Mouse (Mus musculus) liver, adult 2 months (tissue): ENCODE measurements at regions not wholly inside any gene's neighbourhood (a gene's known extent, or its start where the extent isn't known, plus 50 kb on each side); places are given as distances from the start of the nearest gene placed in this dataset.

Experiments
- DNase-seq: peaks from one replicate; pipeline ENCODE4 v3.0.0-alpha.2; 2011; ENCODE audit warnings: low read depth, low spot score; ENCODE audit errors: extremely low read depth
- H3K27ac ChIP-seq: fragments of 200-500 bp; replicated peaks from 2 replicates; pipeline ENCODE4 v1.5.1; 2012; ENCODE audit warnings: low read depth, mild to moderate bottlenecking, control low read depth, inconsistent platforms, low read length; ENCODE audit not compliant: insufficient read depth
- H3K27me3 ChIP-seq: fragments of 200-500 bp; 2 replicates; pipeline ENCODE4 v1.6.1; 2012; ENCODE audit warnings: mild to moderate bottlenecking, moderate library complexity, low read length, inconsistent platforms; ENCODE audit not compliant: control insufficient read depth, insufficient read depth
- H3K36me3 ChIP-seq: fragments of 200-500 bp; 2 replicates; pipeline ENCODE4 v1.6.1; 2012; ENCODE audit warnings: low read length, inconsistent platforms; ENCODE audit not compliant: control insufficient read depth, insufficient read depth
- H3K4me1 ChIP-seq: fragments of 200-500 bp; 2 replicates; pipeline ENCODE4 v1.6.1; 2011; ENCODE audit warnings: low read length; ENCODE audit not compliant: control insufficient read depth, insufficient read depth
- H3K4me3 ChIP-seq: fragments of 200-500 bp; 2 replicates; pipeline ENCODE4 v1.5.1; 2011; ENCODE audit warnings: low read depth, mild to moderate bottlenecking, control low read depth, low read length, moderate library complexity; ENCODE audit not compliant: insufficient read depth
- H3K79me2 ChIP-seq: fragments of 200-500 bp; 2 replicates; pipeline ENCODE4 v1.6.1; 2012; ENCODE audit warnings: inconsistent platforms, mild to moderate bottlenecking, low read length, moderate library complexity; ENCODE audit not compliant: control insufficient read depth, insufficient read depth
- H3K9ac ChIP-seq: fragments of 200-500 bp; 2 replicates; pipeline ENCODE4 v1.6.1; 2012; ENCODE audit warnings: low read depth, mild to moderate bottlenecking, control low read depth, inconsistent platforms, low read length
- CTCF ChIP-seq: fragments of 200-500 bp; IDR thresholded peaks from 2 replicates; pipeline ENCODE4 v1.5.1; 2011; ENCODE audit warnings: low read depth, low read length, control low read depth
- POLR2A ChIP-seq: fragments of 200-500 bp; IDR thresholded peaks from 2 replicates; pipeline ENCODE4 v1.6.1; 2011; ENCODE audit warnings: low read length, control low read depth; ENCODE audit not compliant: insufficient read depth; ENCODE audit errors: extremely low read depth
- WGBS: fragments of 180-500 bp; shearing (Covaris S2); methylation state at CpG from one replicate; pipeline ENCODE4 v1.1.7; 2018; 5-methylcytosine and 5-hydroxymethylcytosine counted together

GRCm38 (mm10) chr2:19060218-19060915, 62.2 kb downstream of the 4930426L09Rik start:
- WGBS = 94% methylated on average over 9 of the region's 9 CpGs
- TF ChIP-seq POLR2A (no peak), CTCF (no peak)

GRCm38 (mm10) chr2:19064560-19065362, 66.6 kb downstream of the 4930426L09Rik start:
- Histone ChIP-seq H3K27ac (no peak overlapping the region), H3K9ac (no peak overlapping the region), H3K27me3 (no peaks in the 10 kb centered on the region), H3K4me1 (peaks cover 6% of the 10 kb centered on the region), H3K79me2 (no peaks in the 10 kb centered on the region), H3K4me3 (no peak overlapping the region), H3K36me3 (no peaks in the 10 kb centered on the region)
- peak; percentile 85 for DNase-seq
- TF ChIP-seq POLR2A (no peak), CTCF (no peak)
- WGBS = 9% methylated on average over 9 of the region's 9 CpGs

More at GRCm38 (mm10) chr2:19060218-19060915, 62.2 kb downstream of the 4930426L09Rik start:
- Histone ChIP-seq H3K36me3 (no peaks in the 10 kb centered on the region), H3K27ac (no peak overlapping the region), H3K4me3 (no peak overlapping the region), H3K79me2 (no peaks in the 10 kb centered on the region), H3K4me1 (peaks cover 6% of the 10 kb centered on the region), H3K27me3 (no peaks in the 10 kb centered on the region), H3K9ac (no peak overlapping the region)
- DNase-seq = no peak

- Histone ChIP-seq H3K79me2 (no peaks in the 10 kb centered on the region), H3K27me3 (no peaks in the 10 kb centered on the region), H3K9ac (no peak overlapping the region), H3K27ac (no peak overlapping the region), H3K4me1 (peaks cover 6% of the 10 kb centered on the region), H3K4me3 (no peak overlapping the region), H3K36me3 (no peaks in the 10 kb centered on the region)
- WGBS = 96% methylated on average over 1 of the region's 1 CpGs
- no peak for DNase-seq
- no peak for TF ChIP-seq POLR2A
- TF ChIP-seq CTCF = no peak
Measured at GRCm38 (mm10) chr2:19065511-19065910, 67.4 kb downstream of the 4930426L09Rik start.

- Histone ChIP-seq H3K4me1 (peaks cover 6% of the 10 kb centered on the region), H3K36me3 (no peaks in the 10 kb centered on the region), H3K9ac (no peak overlapping the region), H3K27me3 (no peaks in the 10 kb centered on the region), H3K4me3 (no peak overlapping the region), H3K79me2 (no peaks in the 10 kb centered on the region), H3K27ac (no peak overlapping the region)
- 97% methylated on average over 1 of the region's 1 CpGs for WGBS
- no peak for TF ChIP-seq CTCF
- no peak for TF ChIP-seq POLR2A
- DNase-seq = no peak
Measured at GRCm38 (mm10) chr2:19068161-19068560, 70.0 kb downstream of the 4930426L09Rik start.

GRCm38 (mm10) chr2:19083816-19084215, 85.7 kb downstream of the 4930426L09Rik start:
- H3K9ac ChIP-seq = no peak overlapping the region

GRCm38 (mm10) chr2:19085105-19085504, 87.0 kb downstream of the 4930426L09Rik start:
- Histone ChIP-seq H3K27ac (no peak overlapping the region), H3K79me2 (no peaks in the 10 kb centered on the region), H3K36me3 (no peaks in the 10 kb centered on the region), H3K4me3 (no peak overlapping the region), H3K27me3 (no peaks in the 10 kb centered on the region), H3K9ac (no peak overlapping the region), H3K4me1 (no peaks in the 10 kb centered on the region)
- WGBS = 73% methylated on average over 4 of the region's 4 CpGs
- DNase-seq = no peak
- TF ChIP-seq POLR2A (no peak), CTCF (no peak)

More at GRCm38 (mm10) chr2:19083816-19084215, 85.7 kb downstream of the 4930426L09Rik start:
- Histone ChIP-seq H3K4me1 (no peaks in the 10 kb centered on the region), H3K27ac (no peak overlapping the region), H3K27me3 (no peaks in the 10 kb centered on the region), H3K4me3 (no peak overlapping the region), H3K36me3 (no peaks in the 10 kb centered on the region), H3K79me2 (no peaks in the 10 kb centered on the region)
- TF ChIP-seq CTCF (no peak), POLR2A (no peak)
- WGBS = 75% methylated on average over 3 of the region's 3 CpGs
- no peak for DNase-seq
